Mouse (Mus musculus) gonadal fat pad, adult 2 months (tissue): Measurements from ENCODE around the gene Ccnd2. TPM values are rescaled to one million over a fixed set of nuclear protein-coding genes. Genes with fewer than 3 reads are reported as not detected.

ENCODE experiments used
- DNase-seq: peaks from one replicate; pipeline ENCODE4 v3.0.0-alpha.2; 2012; ENCODE audit warnings: low read depth
- polyA plus RNA-seq: library from polyadenylated mRNA; depleted of rRNA; stranded (reverse); fragments of >200 nt; gene quantifications from 2 replicates; pipeline ENCODE4 v1.2.3, GENCODE M21; 2012; rRNA removed

Ccnd2 gene
- polyA plus RNA-seq, 1 experiment: 75.2 TPM

- no peak for DNase-seq
Observed at GRCm38 (mm10) chr6:127108368-127109060, 43.5 kb downstream of the Ccnd2 start.

- DNase-seq: no peak
Observed at GRCm38 (mm10) chr6:127107413-127107812, 44.6 kb downstream of the Ccnd2 start.

GRCm38 (mm10) chr6:127106726-127107125 lies 45.3 kb downstream of the Ccnd2 start:
- DNase-seq: no peak

DNA sequence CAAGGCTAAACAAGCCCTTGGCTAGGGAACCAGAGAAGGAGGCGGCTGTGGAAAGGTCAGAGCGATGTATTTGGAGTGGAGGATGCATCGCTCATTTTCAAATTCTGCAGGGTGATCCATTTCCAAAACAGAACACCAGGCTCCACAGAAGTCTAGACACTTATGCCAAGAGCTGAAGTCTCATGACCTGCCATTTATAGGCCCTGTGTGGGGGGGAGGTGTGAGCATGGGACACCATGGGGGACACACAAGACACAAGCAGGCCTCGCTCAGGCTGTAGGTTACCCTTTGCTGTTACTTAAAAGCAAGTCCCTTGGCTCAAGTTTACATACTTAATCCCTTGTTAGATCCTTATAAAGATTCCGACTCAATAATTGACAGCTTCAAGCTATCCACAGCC lies 45.8 kb downstream of the Ccnd2 start:
- no peak for DNase-seq

DNA sequence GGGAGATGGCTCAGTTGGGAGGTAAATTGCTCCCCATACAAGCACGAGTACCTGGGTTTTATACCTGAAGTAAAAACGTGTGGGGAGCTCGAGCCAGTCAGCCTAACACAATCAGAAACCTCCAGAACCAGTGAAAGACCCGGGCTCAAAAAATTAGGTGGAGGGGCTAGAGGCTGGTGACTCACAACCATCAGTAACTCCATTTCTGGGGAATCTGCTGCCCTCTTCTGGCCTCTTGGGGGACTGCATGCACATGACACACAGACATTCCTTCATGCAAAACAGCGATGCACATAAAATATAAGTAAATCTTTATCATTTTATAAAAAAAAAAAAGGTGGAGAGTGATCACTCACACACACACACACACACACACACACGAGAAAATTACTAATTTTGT lies 46.9 kb downstream of the Ccnd2 start:
- DNase-seq: no peak

DNA sequence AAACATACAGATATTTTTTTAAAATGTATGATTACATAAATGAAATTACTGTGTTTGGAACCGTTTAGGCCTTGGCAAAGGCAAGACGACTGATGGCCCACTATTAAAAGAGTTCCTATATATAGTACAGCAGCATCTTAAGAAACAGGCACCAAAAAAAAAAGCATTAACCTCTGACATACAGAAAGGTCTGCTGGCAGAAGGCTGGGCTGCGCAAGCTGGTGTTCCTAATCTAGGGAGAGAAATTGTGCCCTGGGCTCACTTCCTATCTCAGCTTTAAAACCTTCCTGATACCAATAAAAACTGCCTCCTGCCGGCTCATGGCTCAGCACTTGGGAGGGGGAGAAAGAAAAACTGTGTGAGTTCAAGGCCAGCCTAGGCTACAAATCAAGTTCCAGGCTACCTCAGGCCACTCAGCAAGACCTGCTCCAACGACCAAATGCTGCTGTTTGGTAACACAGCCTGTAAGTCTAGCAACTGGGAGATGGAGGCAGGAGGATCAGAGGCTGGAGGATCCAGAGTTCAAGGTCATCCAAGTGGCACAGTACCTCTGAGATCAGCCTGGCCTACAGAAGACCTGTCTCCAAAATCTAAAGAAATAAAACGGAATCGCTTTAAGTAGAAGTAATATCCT lies 47.5 kb downstream of the Ccnd2 start:
- no peak for DNase-seq

GRCm38 (mm10) chr6:127103506-127104275 lies 48.3 kb downstream of the Ccnd2 start:
- no peak for DNase-seq

- no peak for DNase-seq
Observed at GRCm38 (mm10) chr6:127094565-127094964, 57.4 kb downstream of the Ccnd2 start.

GRCm38 (mm10) chr6:127086739-127087138 lies 65.3 kb downstream of the Ccnd2 start:
- no peak for DNase-seq

DNA sequence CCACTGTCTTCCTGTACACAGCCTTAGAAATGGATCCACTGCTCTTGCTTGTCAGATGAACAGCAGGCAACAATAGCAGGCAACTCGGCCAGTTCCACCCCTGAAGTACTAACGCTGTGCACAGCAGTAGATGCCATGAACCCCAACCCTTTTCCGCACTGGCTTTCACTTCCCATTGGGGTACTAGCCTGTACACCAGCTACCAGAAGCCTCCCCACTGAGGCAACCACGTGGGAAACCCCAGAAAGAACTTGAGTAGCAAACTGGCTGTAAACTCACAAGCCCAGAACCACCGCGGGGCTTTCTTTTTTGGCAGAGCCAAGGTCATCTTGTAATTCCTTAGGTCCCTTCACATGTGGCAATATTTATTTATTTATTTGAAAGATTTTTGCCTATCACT lies 70.2 kb downstream of the Ccnd2 start:
- DNase-seq: no peak

DNA sequence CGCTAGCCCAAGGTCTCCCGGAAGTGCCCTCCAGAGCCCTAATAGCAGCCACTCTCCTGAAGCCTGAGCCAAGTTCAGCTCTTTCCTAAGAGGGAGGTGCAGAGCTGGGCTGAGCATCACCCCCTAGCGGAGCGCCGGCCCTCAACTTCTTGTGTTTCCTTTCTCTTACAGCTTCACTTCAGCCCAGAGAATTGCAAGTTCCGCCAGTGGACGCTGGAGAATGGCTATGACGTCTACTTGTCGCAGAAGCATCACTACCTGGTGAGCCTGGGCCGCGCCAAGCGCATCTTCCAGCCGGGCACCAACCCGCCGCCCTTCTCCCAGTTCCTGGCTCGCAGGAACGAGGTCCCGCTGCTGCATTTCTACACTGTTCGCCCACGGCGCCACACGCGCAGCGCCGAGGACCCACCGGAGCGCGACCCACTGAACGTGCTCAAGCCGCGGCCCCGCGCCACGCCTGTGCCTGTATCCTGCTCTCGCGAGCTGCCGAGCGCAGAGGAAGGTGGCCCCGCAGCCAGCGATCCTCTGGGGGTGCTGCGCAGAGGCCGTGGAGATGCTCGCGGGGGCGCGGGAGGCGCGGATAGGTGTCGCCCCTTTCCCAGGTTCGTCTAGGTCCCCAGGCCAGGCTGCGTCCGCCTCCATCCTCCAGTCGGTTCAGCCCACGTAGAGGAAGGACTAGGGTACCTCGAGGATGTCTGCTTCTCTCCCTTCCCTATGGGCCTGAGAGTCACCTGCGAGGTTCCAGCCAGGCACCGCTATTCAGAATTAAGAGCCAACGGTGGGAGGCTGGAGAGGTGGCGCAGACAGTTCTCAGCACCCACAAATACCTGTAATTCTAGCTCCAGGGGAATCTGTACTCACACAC lies 71.9 kb downstream of the Ccnd2 start:
- no peak for DNase-seq

Other genes with a start within 250 kb of the Ccnd2 start
- 0.27 TPM in 1 of 2 replicates, not detected in the other for gene Dyrk4, start 230.4 kb downstream of the Ccnd2 start, polyA plus RNA-seq
- 1.1 and 1.4 TPM in 2 replicates for gene Rad51ap1, start 212.6 kb downstream of the Ccnd2 start, polyA plus RNA-seq
- 6.2 and 6.6 TPM in 2 replicates for gene D6Wsu163e, start 212.2 kb downstream of the Ccnd2 start, polyA plus RNA-seq
- gene Fgf6, start 136.6 kb downstream of the Ccnd2 start, polyA plus RNA-seq: not detected in 2 replicates
- not detected in 2 replicates for gene Fgf23, start 79.3 kb downstream of the Ccnd2 start, polyA plus RNA-seq
- 3.5 and 4.1 TPM in 2 replicates for gene Tigar, start 42.6 kb downstream of the Ccnd2 start, polyA plus RNA-seq